Mouse (Mus musculus): ENCODE results near the gene Prdm16.

DNA sequence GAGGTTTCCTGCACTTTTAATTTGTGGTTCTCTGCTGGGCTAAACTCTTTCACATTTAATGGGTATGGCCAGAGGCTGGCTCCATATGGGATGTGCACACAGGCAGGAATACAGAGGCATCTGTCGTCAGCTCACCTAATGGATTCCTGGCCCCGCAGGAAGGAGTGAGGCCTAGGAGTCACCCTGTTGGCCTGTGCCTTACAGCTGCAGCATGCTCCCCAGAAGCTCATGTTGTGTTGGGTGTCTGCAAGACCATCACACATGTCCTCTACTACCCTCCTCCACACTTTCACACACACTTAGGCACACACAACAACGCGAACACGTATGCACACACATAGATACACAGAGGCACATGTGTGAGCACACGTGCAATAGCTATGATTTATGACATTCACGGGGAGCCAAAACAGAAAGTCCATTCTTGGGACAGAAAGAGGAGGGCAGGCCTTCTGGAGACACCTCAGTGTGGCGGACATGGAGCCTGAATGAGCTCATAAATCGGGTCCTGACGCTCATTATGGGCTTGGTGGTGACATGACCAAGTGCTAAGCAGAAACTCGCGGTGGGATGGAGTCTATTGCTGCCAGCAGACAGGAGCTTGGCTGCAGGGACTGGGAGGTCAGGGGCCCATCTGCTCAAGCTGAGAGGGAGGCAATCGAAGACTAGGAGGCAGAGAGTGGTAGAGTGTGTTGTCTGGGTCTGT is 265.0 kb downstream of the Prdm16 start:
- TF ChIP-seq POLR2A (IDR thresholded peaks at IDR 0.05; ENCODE audit: borderline replicate concordance, insufficient read depth, low read length) (no peak), CTCF (IDR thresholded peaks at IDR 0.05; ENCODE audit: borderline replicate concordance, insufficient read depth, low read depth, low read length) (no peak)

Measured in cerebellum, adult 2 months (tissue).